Mouse (Mus musculus) liver, adult 10 weeks (tissue): ENCODE measurements around the gene Miip. TPM values are rescaled to one million over a fixed set of nuclear protein-coding genes. Genes with fewer than 3 reads are reported as not detected.

Source experiments
- polyA plus RNA-seq: library from polyadenylated mRNA; stranded (reverse); fragments of 350-450 nt; fragmentation: Illumina TruSeq; extraction: RNeasy Lipid Tissue Mini Kit (QIAGEN cat#74804); gene quantifications from one replicate; pipeline ENCODE4 v1.2.3, GENCODE M21; 2014; ENCODE audit warnings: low read depth, low replicate concordance

The Miip gene
- 1.6 TPM for polyA plus RNA-seq

DNA sequence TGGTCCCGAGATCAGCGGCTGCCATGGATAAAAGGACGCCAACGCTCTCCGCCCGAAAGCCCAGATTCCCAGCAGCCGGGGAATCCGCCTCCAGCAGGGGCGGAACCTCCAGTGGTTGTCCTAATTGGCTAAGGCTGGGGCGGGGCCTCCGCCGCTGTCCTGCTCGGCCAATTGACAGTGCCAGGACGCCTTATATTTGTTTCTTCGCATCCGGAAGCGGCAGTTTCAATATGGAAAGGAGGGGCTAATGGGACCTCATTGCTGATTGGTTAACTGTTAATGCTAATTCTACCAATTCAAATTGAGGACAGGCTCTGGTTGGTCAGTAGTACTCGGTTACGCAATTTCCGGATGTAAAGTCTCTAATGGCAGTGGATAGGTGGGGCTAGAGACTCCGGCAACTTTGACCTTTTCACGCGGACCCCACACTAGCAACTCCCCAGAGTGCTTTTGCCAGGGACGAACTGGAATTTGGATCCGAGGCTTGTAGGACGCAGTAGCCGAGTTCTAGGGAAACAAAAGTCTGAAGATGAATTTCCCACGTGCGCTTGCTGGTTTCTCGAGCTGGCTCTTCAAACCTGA, at the start of gene Miip, which contains the start of gene Fv1:
Gene Miip, minus strand, starts transcription at position 367 of the 582 bp plus-strand sequence.
Gene Fv1, plus strand, starts transcription at position 530 of the 582 bp plus-strand sequence.

DNA sequence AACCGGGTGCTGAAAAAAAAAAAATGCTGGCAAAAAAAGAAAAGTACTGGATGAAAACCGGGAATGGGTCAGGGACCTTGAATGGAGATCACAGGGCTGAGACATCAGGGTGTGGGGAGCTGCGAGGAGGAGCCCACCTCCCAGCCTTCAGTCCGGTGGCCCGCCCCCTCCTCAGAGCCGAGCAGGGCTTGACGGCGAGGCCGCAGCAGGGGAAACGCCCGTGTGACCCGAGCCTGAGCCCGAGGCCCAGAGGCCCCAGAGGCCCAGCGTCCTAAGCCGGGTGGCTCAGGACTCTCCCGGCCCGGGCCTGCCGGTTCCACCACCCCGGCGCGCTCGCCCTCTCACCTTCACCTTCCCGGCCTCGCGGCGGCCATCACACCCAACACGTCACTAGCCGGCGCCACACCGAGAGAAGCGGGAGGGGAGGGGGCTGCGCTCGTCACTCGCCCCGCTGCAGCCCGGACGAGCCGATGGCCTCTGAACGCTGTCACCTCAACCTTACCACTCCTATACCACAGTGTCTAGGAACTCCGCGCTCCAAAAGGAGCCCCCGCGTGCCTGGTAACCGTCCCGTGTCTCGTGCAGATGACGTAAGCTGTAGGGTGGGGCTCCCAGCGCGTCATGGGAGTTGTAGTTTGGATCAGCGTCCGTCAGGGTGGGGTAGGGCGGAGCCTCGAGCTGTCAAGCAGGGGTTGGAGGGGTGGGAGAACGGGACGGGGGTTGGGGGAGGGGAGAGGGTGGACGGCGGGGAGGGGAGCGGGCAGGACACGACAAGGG, 35.9 kb upstream of the Miip start, which contains the start of gene Mfn2:
Gene Mfn2, minus strand, starts transcription at position 392 of the 777 bp plus-strand sequence.

DNA sequence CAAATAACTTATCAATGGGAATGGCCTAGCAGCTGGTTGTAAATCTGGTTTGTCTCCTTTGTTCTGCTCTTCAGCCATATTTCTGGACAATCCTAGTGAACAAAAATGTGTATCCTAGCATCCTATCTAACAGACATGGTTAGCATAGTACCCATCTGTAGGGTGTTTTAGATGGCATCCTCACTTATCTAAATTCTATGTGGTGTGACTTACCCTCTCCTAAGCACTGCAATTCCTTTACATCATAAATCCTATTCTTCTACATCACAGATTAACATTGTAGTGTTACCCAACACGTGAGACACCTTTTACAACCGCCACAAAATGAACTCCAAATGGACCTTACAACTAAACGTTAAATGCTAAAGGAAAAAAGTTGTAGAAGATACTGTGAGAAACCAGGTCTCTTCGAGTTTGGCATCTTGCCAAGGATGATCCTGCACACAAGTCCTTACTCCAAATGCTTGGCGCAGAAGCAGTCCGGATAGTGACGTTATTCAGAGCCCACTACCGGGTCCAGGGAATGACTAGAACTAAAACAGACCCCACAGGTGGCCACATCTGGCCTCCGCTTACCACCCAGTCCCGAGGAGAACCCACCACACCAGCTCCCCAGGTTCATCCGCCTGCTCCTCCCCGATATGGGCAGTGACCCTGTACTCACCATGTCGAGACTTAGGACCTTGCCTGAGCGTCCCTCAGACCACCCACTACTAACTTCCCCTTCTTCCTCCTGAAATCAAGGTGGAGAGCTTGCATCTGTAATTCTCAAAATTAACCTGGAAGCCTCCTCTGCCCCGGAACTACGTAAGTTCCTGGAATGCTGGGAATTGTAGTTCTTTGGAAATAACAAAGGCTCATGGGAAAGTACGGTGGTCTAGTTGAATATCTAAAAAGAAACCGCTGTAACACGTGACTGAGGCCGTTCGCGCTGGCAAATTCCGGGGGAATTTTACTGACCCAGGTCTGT, 20.7 kb downstream of the Miip start, which contains the start of gene Zfp933:
Gene Zfp933, minus strand, starts transcription at position 753 of the 970 bp plus-strand sequence.

Other genes with a start within 250 kb of the Miip start
- gene Zfp979, start 226.3 kb downstream of the Miip start, polyA plus RNA-seq: 0.34 TPM
- not detected for gene Zfp534, start 166.3 kb downstream of the Miip start, polyA plus RNA-seq
- 11.2 TPM for gene Zfp984, start 59.0 kb downstream of the Miip start, polyA plus RNA-seq
- 7.2 TPM for gene Zfp933, start 20.4 kb downstream of the Miip start, polyA plus RNA-seq
- 2.4 TPM for gene Fv1, start 163 bp upstream of the Miip start, polyA plus RNA-seq
- gene Mfn2, start 35.9 kb upstream of the Miip start, polyA plus RNA-seq: 21.5 TPM
- gene Plod1, start 68.0 kb upstream of the Miip start, polyA plus RNA-seq: 3.8 TPM
- gene 2510039O18Rik, start 72.1 kb upstream of the Miip start, polyA plus RNA-seq: 3.3 TPM
- not detected for gene Nppb, start 117.0 kb upstream of the Miip start, polyA plus RNA-seq
- gene Nppa, start 131.9 kb upstream of the Miip start, polyA plus RNA-seq: not detected
- gene Clcn6, start 170.0 kb upstream of the Miip start, polyA plus RNA-seq: 1.1 TPM
- 2.1 TPM for gene Mthfr, start 170.3 kb upstream of the Miip start, polyA plus RNA-seq
- 1.2 TPM for gene Agtrap, start 219.2 kb upstream of the Miip start, polyA plus RNA-seq